ENCODE assay signal across 8 mouse cellular contexts in genomic region chr10:86492089-86492907, GRCm38 (mm10). TPM values are rescaled to one million over a fixed set of nuclear protein-coding genes. Genes with fewer than 3 reads are reported as not detected.
A peak's percentile ranks its signal among the peaks of the same experiment; 100 is the strongest.
DNase-seq lines count a peak whose midpoint lies in the region; ATAC-seq lines count a peak whose summit lies in the region.
"Had no signal": no experiment of that assay in that cellular context is flagged by ENCODE, and none has a peak within 500 bp of the region (broad histone marks: within the 10 kb centered on the region; RNA-seq: fewer than 3 reads in every experiment).

No protein-coding gene starts in this region.

- 46% methylated on average over 2 of the region's 2 CpGs for WGBS in neural tube, embryonic 11.5 days
- WGBS in forebrain, embryonic 15.5 days, result 48% methylated on average over 2 of the region's 2 CpGs
- 41% methylated on average over 2 of the region's 2 CpGs for WGBS in limb, embryonic 11.5 days

- ATAC-seq in neural tube, embryonic 11.5 days (ENCODE audit: insufficient read depth, low FRiP score, low TSS enrichment), result peak; percentile 88; the same call in 1 of the 2 replicates
- ATAC-seq in forebrain, embryonic 15.5 days (replicated peaks), result peak; percentile 93
- ATAC-seq in limb, embryonic 11.5 days (ENCODE audit: insufficient number of reproducible peaks, low FRiP score, low TSS enrichment, low read depth), result no peak
- ATAC-seq in monocyte, adult 5-6 weeks (replicated peaks; ENCODE audit: insufficient number of reproducible peaks, low FRiP score, low TSS enrichment, poor library complexity, severe bottlenecking), result no peak

- no peak overlapping the region for H3K27ac ChIP-seq in neural tube, embryonic 11.5 days (ENCODE audit: low read depth, low read length)
- peak overlapping the region; percentile 89 for H3K27ac ChIP-seq in forebrain, embryonic 15.5 days (replicated peaks)
- H3K27ac ChIP-seq in limb, embryonic 11.5 days (replicated peaks; ENCODE audit: low read depth, low read length), result no peak overlapping the region

- peak overlapping the region; percentile 61 for H3K9ac ChIP-seq in neural tube, embryonic 11.5 days (ENCODE audit: low read length)
- H3K9ac ChIP-seq in forebrain, embryonic 15.5 days (replicated peaks), result peak overlapping the region; percentile 84
- no peak overlapping the region for H3K9ac ChIP-seq in limb, embryonic 11.5 days (ENCODE audit: low read length)

- no peaks in the 10 kb centered on the region for H3K27me3 ChIP-seq in neural tube, embryonic 11.5 days (ENCODE audit: control insufficient read depth, insufficient read depth, low read length)
- no peaks in the 10 kb centered on the region for H3K27me3 ChIP-seq in forebrain, embryonic 15.5 days
- no peaks in the 10 kb centered on the region for H3K27me3 ChIP-seq in limb, embryonic 11.5 days (ENCODE audit: control insufficient read depth, insufficient read depth, low read length)

- H3K36me3 ChIP-seq in neural tube, embryonic 11.5 days (ENCODE audit: control insufficient read depth, insufficient read depth, low read length), result no peaks in the 10 kb centered on the region
- H3K36me3 ChIP-seq in forebrain, embryonic 15.5 days, result no peaks in the 10 kb centered on the region
- H3K36me3 ChIP-seq in limb, embryonic 11.5 days (ENCODE audit: control insufficient read depth, insufficient read depth, low read length), result no peaks in the 10 kb centered on the region

- no peaks in the 10 kb centered on the region; the same call in 1 of the 2 replicates for H3K4me1 ChIP-seq in neural tube, embryonic 11.5 days (ENCODE audit: control insufficient read depth, insufficient read depth, low read length)
- peaks cover 30% of the 10 kb centered on the region for H3K4me1 ChIP-seq in forebrain, embryonic 15.5 days
- 0 out of 2 replicates have a peak, but pooled peaks cover 3% of the 10 kb centered on the region for H3K4me1 ChIP-seq in limb, embryonic 11.5 days (ENCODE audit: control insufficient read depth, insufficient read depth, low read length)

- H3K4me2 ChIP-seq in neural tube, embryonic 11.5 days (ENCODE audit: low read depth), result peak overlapping the region; percentile 33; the same call in 1 of the 2 replicates
- H3K4me2 ChIP-seq in forebrain, embryonic 15.5 days (replicated peaks), result peak overlapping the region; percentile 61
- no peak overlapping the region; the same call in 1 of the 2 replicates for H3K4me2 ChIP-seq in limb, embryonic 11.5 days (ENCODE audit: low read depth, severe bottlenecking)

- peak; percentile 44 for DNase-seq in neural tube, embryonic 11.5 days (ENCODE audit: low spot score)
- DNase-seq in neural tube, embryonic 10.5 days (ENCODE audit: extremely low spot score, low spot score), result no peak
- peak; percentile 48 for DNase-seq in limb, embryonic 11.5 days (ENCODE audit: low spot score)
- peak; percentile 57 for DNase-seq in right cerebral cortex, postnatal 4 days
- no peak for DNase-seq in heart, adult 18-20 months

- H3K9me3 ChIP-seq in neural tube, embryonic 11.5 days (ENCODE audit: control insufficient read depth, low read length), result no peaks in the 10 kb centered on the region
- no peaks in the 10 kb centered on the region for H3K9me3 ChIP-seq in forebrain, embryonic 15.5 days
- H3K9me3 ChIP-seq in limb, embryonic 11.5 days (ENCODE audit: control insufficient read depth, low read length), result no peaks in the 10 kb centered on the region

- no peak overlapping the region for H3K4me3 ChIP-seq in neural tube, embryonic 11.5 days (ENCODE audit: low read depth, low read length)
- peak overlapping the region; percentile 44 for H3K4me3 ChIP-seq in forebrain, embryonic 15.5 days
- H3K4me3 ChIP-seq in limb, embryonic 11.5 days (ENCODE audit: low read depth, low read length), result no peak overlapping the region
- H3K4me3 ChIP-seq: myocyte had no signal

RNA-seq across cellular contexts. Expression of gene Syn3, which starts 6.4 kb away (rescaled TPM):
- 4.4 and 4.5 TPM in 2 replicates for polyA plus RNA-seq in neural tube, embryonic 11.5 days (2014; fragmentation: Nextera tagmentation; extraction: Ambion mirVana)
- polyA plus RNA-seq in forebrain, embryonic 15.5 days (2015; fragmentation: Nextera tagmentation; extraction: Ambion mirVana), result 17.1 and 18.1 TPM in 2 replicates
- 3.9 and 4.0 TPM in 2 replicates for polyA plus RNA-seq in limb, embryonic 11.5 days (2014; fragmentation: Nextera tagmentation; extraction: Ambion mirVana)
- total RNA-seq in monocyte, adult 5-6 weeks (2017), result 0.29 TPM in 1 of 3 replicates, not detected in the others
- total RNA-seq in heart, adult 18-20 months (2021), result under 1 TPM; 0.20 to 0.44 TPM

Comparison
In these comparisons a context has a peak if more than half of its experiments do, and no peak if none do; other contexts are left out.
1. DNase-seq: peak in neural tube, embryonic 11.5 days (single experiment), limb, embryonic 11.5 days (single experiment) and right cerebral cortex, postnatal 4 days (single experiment); none in neural tube, embryonic 10.5 days (single experiment) and heart, adult 18-20 months (0 of 2).
2. ATAC-seq: peak in neural tube, embryonic 11.5 days (single experiment) and forebrain, embryonic 15.5 days (single experiment); none in limb, embryonic 11.5 days (single experiment) and monocyte, adult 5-6 weeks (single experiment).